Mouse (Mus musculus): ENCODE results near the gene Slc9a1. TPM values are rescaled to one million over a fixed set of nuclear protein-coding genes. Genes with fewer than 3 reads are reported as not detected.
A peak's percentile ranks its signal among the peaks of the same experiment; 100 is the strongest.

Gene Slc9a1
- total RNA-seq, 2 experiments from 2014 or later, result 8.1 to 11.7 TPM

- H3K4me3 ChIP-seq, result no peak overlapping the region
- intact Hi-C loops (cut with DNase I), result no loop called here
- DNase-seq, result no peak
- peak overlapping the region; percentile 79 for H3K27ac ChIP-seq
- no peak for TF ChIP-seq CTCF (IDR thresholded peaks at IDR 0.05)
Observed at GRCm38 (mm10) chr4:133397299-133397698, 27.8 kb downstream of the Slc9a1 start.

- TF ChIP-seq CTCF (IDR thresholded peaks at IDR 0.05), result no peak
- DNase-seq, result no peak
- Histone ChIP-seq H3K4me3 (no peak overlapping the region), H3K27ac (peak overlapping the region; percentile 79)
- intact Hi-C loops (cut with DNase I), result no loop called here
Observed at GRCm38 (mm10) chr4:133397961-133398360, 28.5 kb downstream of the Slc9a1 start.

- H3K4me3 ChIP-seq, result no peak overlapping the region
- H3K27ac ChIP-seq, result peak overlapping the region; percentile 79; the same call in 1 of the 2 replicates
- TF ChIP-seq CTCF (IDR thresholded peaks at IDR 0.05), result no peak
- no peak for DNase-seq
- intact Hi-C loops (cut with DNase I), result no loop called here
Observed at GRCm38 (mm10) chr4:133398619-133399018, 29.1 kb downstream of the Slc9a1 start.

GRCm38 (mm10) chr4:133399509-133399908 is 30.0 kb downstream of the Slc9a1 start:
- TF ChIP-seq CTCF (IDR thresholded peaks at IDR 0.05), result no peak
- intact Hi-C loops (cut with DNase I), result no loop called here
- DNase-seq, result no peak
- H3K27ac ChIP-seq, result peak overlapping the region; percentile 84
- peak overlapping the region; percentile 25; the same call in 1 of the 2 replicates for H3K4me3 ChIP-seq

DNA sequence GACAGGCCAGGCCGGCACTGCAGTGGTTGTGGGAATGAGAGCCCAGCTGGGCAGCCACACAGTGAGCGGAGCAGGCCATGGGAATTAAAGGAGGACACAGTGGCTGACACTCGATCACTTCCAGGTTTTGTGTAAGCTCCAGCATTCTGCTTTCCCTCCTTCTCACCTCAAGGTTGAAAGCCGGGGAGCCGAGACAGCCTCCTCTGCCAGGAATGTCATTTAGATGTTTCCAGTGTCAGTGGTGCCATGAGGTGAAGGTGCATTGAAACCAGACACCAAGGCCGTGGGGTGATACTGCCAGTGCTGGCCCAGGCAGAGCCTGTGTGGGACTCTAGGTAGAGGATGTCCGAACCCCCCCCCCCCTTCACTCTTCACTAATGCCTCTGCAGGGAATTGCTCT is 30.6 kb downstream of the Slc9a1 start:
- TF ChIP-seq CTCF (IDR thresholded peaks at IDR 0.05), result no peak
- peak; percentile 73 for DNase-seq
- intact Hi-C loops (cut with DNase I), result no loop called here
- H3K4me3 ChIP-seq, result no peak overlapping the region
- peak overlapping the region; percentile 84 for H3K27ac ChIP-seq

- H3K27ac ChIP-seq, result peak overlapping the region; percentile 83
- intact Hi-C loops (cut with DNase I), result loop anchor here (2.0 kb wide), 1 partner anchor 31 kb away; no protein-coding TSS in a partner anchor
Observed at GRCm38 (mm10) chr4:133402011-133402410, 32.5 kb downstream of the Slc9a1 start.

DNA sequence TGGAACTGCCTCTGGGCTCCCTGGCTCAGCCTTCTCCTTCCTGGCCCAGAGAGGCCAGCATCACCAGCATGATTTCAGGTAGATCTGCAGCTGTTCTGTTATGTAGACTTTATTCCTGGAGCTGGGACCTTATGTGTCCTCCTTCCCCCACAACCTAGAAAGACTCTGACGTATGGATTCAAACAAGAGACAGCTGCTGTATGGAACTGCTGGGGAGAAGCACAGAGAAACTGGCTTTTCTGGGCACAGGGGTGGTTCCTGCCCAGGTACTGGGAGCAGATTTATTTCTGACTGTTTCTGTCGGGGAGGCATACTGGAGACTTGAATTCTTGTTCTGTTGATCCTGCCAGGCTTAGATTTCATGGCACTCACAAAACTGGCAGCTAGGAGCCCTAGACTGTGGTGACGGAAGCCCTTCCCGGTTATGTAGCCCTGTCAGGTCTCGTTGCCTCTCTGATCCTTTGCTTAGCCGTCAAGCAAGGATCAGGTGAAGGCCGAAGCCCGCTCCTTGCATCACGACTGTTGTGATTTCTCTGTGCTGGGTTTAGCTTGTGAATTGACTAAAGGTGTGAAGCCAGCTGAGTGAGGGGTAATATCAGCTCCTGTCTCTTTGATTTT is 34.2 kb downstream of the Slc9a1 start:
- TF ChIP-seq CTCF (IDR thresholded peaks at IDR 0.05), result no peak
- intact Hi-C loops (cut with DNase I), result loop anchor here (2.0 kb wide), 1 partner anchor 33 kb away; no protein-coding TSS in a partner anchor
- peak; percentile 51 for DNase-seq
- no peak overlapping the region for H3K4me3 ChIP-seq
- peak overlapping the region; percentile 78 for H3K27ac ChIP-seq

More at GRCm38 (mm10) chr4:133402011-133402410, 32.5 kb downstream of the Slc9a1 start:
- peak overlapping the region; percentile 41 for H3K4me3 ChIP-seq
- TF ChIP-seq CTCF (IDR thresholded peaks at IDR 0.05), result no peak
- DNase-seq, result peak; percentile 62

DNA sequence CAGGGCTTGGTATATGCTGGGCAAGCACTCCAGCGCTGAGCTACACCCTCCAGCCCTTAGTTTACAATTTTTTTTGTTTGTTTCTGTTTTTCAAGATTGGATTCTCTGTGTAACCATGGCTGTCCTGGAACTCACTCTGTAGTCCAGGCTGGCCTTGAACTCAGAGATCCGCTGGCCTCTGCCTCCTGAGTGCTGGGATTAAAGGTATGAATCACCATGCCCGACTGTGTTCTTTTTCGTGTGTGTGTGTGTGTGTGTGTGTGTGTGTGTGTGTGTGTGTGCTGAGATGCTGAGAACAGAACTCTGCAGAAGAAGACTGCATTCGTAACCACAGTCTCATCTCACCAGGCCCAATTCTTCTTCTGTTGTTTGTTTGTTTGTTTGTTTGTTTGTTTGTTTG is 34.8 kb downstream of the Slc9a1 start:
- intact Hi-C loops (cut with DNase I), result no loop called here
- Histone ChIP-seq H3K27ac (peak overlapping the region; percentile 78), H3K4me3 (no peak overlapping the region)
- TF ChIP-seq CTCF (IDR thresholded peaks at IDR 0.05), result no peak
- no peak for DNase-seq

GRCm38 (mm10) chr4:133406313-133407056 is 37.0 kb downstream of the Slc9a1 start:
- peak overlapping the region; percentile 71 for H3K27ac ChIP-seq
- no peak for DNase-seq
- H3K4me3 ChIP-seq, result no peak overlapping the region
- TF ChIP-seq CTCF (IDR thresholded peaks at IDR 0.05), result no peak
- intact Hi-C loops (cut with DNase I), result no loop called here

DNA sequence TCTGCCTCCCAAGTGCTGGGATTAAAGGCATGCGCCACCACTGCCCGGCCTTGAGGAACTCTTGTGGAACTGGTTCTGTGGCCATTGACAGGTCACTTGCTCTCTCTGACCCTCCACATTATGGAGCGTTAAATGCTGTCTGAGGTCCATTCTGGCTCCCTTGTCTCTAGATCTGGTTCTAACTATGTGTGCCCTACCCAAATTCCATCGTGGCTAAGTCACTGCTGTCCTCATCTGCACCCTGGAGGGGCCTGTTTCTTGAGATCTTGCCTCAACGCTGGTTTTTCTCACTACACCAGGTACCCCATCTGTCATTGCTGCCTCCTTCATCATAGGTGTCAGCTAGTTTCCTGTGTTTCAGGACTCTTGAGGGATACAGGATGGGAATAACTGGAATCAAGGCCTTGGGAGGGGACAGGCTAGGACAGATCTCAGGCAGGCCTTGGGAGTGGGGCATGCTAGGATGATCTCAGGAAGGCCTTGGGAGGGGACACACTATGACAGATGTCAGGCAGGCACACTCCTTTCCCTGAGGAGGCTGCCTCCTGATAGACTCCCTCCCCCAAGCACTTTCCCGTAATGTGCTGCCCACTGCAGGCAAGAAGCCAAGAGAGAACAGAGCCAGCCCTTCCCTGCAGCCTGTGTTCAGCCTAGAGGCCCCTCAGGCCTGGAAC is 37.7 kb downstream of the Slc9a1 start:
- TF ChIP-seq CTCF (IDR thresholded peaks at IDR 0.05), result no peak
- DNase-seq, result no peak
- intact Hi-C loops (cut with DNase I), result no loop called here
- Histone ChIP-seq H3K27ac (peak overlapping the region; percentile 71), H3K4me3 (no peak overlapping the region)

DNA sequence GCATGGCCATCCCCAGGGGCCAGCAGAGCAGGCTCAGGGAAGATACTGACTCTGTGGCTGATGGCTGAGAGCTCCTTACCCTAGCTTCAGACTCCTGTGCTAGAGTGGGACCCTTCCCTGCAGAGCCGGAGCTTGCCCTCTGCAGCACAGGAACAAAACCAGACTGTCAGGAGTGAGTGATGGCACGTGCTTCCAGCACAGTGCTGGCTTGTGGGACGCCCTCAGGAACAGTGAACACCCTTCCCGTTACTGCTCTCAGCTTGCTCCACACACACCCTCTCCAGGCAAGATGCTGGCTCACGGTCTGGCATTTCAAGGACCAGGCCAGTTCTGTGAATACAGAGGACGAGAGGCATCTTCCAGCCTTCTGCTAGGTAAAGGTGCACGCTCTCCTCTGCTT is 38.5 kb downstream of the Slc9a1 start:
- Histone ChIP-seq H3K27ac (peak overlapping the region; percentile 71), H3K4me3 (no peak overlapping the region)
- no peak for DNase-seq
- intact Hi-C loops (cut with DNase I), result no loop called here
- TF ChIP-seq CTCF (IDR thresholded peaks at IDR 0.05), result no peak

DNA sequence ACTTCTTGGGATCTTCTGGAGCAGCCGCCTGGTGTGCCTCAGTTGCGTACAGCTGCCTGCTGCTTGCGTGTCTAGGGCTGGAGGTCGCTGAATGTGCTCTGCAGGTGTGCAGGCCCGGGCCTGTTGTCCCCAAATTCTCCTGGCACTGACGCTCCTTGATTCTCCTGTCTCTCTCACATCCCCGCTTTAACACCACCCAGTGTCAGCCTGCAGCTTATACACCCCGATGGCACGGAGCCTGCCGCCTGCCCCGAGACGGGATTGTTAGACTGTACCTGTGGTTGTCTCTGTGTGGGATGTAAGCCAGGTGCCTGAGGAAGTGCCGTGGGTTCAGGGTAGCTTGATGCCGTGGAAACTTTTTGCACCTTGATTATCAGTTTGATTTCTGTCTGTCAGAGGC is 41.5 kb downstream of the Slc9a1 start:
- peak; percentile 19 for DNase-seq
- no peak overlapping the region for H3K4me3 ChIP-seq
- TF ChIP-seq CTCF (IDR thresholded peaks at IDR 0.05), result no peak
- intact Hi-C loops (cut with DNase I), result no loop called here
- H3K27ac ChIP-seq, result no peak overlapping the region

- no peak overlapping the region for H3K27ac ChIP-seq
- H3K4me3 ChIP-seq, result no peak overlapping the region
- peak; percentile 15 for DNase-seq
- intact Hi-C loops (cut with DNase I), result no loop called here
- TF ChIP-seq CTCF (IDR thresholded peaks at IDR 0.05), result no peak
Observed at GRCm38 (mm10) chr4:133412096-133412495, 42.6 kb downstream of the Slc9a1 start.

All from gastrocnemius, adult 2 months (tissue).